Mouse (Mus musculus) cerebellum, adult 2 months (tissue): ENCODE data around the gene Vac14. TPM values are rescaled to one million over a fixed set of nuclear protein-coding genes. Genes with fewer than 3 reads are reported as not detected.

Experiments used
- DNase-seq, 2 experiments: peaks; one replicate each; pipeline ENCODE4 v3.0.0; 2021
- H3K27ac ChIP-seq: fragments of 200-500 bp; 2 replicates; pipeline ENCODE4 v1.5.1; 2012; ENCODE audit warnings: low read length, control low read depth, inconsistent platforms; ENCODE audit not compliant: insufficient read depth
- H3K27me3 ChIP-seq: fragments of 200-500 bp; 2 replicates; pipeline ENCODE4 v1.6.1; 2012; ENCODE audit warnings: inconsistent platforms, mild to moderate bottlenecking, low read length, moderate library complexity; ENCODE audit not compliant: control insufficient read depth, insufficient read depth
- H3K4me1 ChIP-seq: fragments of 200-500 bp; 2 replicates; pipeline ENCODE4 v1.6.1; 2011; ENCODE audit warnings: low read length; ENCODE audit not compliant: control insufficient read depth, insufficient read depth
- H3K4me3 ChIP-seq: fragments of 200-500 bp; replicated peaks from 2 replicates; pipeline ENCODE3; 2011; ENCODE audit warnings: mild to moderate bottlenecking, low read depth, low read length, control low read depth; ENCODE audit not compliant: insufficient read depth
- CTCF ChIP-seq: fragments of 200-500 bp; IDR thresholded peaks from 2 replicates; pipeline ENCODE4 v1.5.1; 2011; ENCODE audit warnings: low read depth, mild to moderate bottlenecking, control low read depth, low read length, moderate library complexity, borderline replicate concordance; ENCODE audit not compliant: insufficient read depth
- POLR2A ChIP-seq: fragments of 200-500 bp; IDR thresholded peaks from 2 replicates; pipeline ENCODE4 v1.6.1; 2011; ENCODE audit warnings: low read length, control low read depth, borderline replicate concordance; ENCODE audit not compliant: insufficient read depth
- WGBS: fragments of 180-500 bp; shearing (Covaris S2); methylation state at CpG from one replicate; pipeline ENCODE4 v1.1.7; 2018; 5-methylcytosine and 5-hydroxymethylcytosine counted together
- polyA plus RNA-seq: library from polyadenylated mRNA; depleted of rRNA; stranded (reverse); fragments of >200 nt; gene quantifications from 2 replicates; pipeline ENCODE4 v1.2.3, GENCODE M21; 2012

The Vac14 gene
- polyA plus RNA-seq, 1 experiment: 37.6 TPM

GRCm38 (mm10) chr8:110697571-110697970 lies 79.2 kb downstream of the Vac14 start:
- Histone ChIP-seq H3K4me1 (peaks cover 39% of the 10 kb centered on the region), H3K27me3 (no peaks in the 10 kb centered on the region), H3K4me3 (no peak overlapping the region), H3K27ac (no peak overlapping the region)
- no peak for TF ChIP-seq POLR2A
- TF ChIP-seq CTCF: no peak
- WGBS: 80% methylated on average over 5 of the region's 5 CpGs
- DNase-seq: no peak

- 44% methylated on average over 1 of the region's 1 CpGs for WGBS
- no peak overlapping the region for H3K4me3 ChIP-seq
- no peaks in the 10 kb centered on the region for H3K27me3 ChIP-seq
- TF ChIP-seq CTCF (no peak), POLR2A (no peak)
- H3K27ac ChIP-seq: no peak overlapping the region
- DNase-seq: no peak
- H3K4me1 ChIP-seq: peaks cover 42% of the 10 kb centered on the region
These were observed 79.7 kb downstream of the Vac14 start for GRCm38 (mm10) chr8:110698098-110698497.

- Histone ChIP-seq H3K4me1 (peaks cover 51% of the 10 kb centered on the region), H3K27ac (no peak overlapping the region), H3K4me3 (no peak overlapping the region), H3K27me3 (no peaks in the 10 kb centered on the region)
- no peak for DNase-seq
- TF ChIP-seq POLR2A (no peak), CTCF (no peak)
- WGBS: 76% methylated on average over 7 of the region's 7 CpGs
These were observed 81.1 kb downstream of the Vac14 start for GRCm38 (mm10) chr8:110699501-110699900.

GRCm38 (mm10) chr8:110700561-110700960 lies 82.2 kb downstream of the Vac14 start:
- DNase-seq: no peak
- Histone ChIP-seq H3K4me3 (no peak overlapping the region), H3K27ac (no peak overlapping the region), H3K4me1 (peaks cover 52% of the 10 kb centered on the region), H3K27me3 (no peaks in the 10 kb centered on the region)
- 87% methylated on average over 2 of the region's 2 CpGs for WGBS
- TF ChIP-seq CTCF: no peak
- TF ChIP-seq POLR2A: no peak

GRCm38 (mm10) chr8:110702636-110703459 lies 84.5 kb downstream of the Vac14 start:
- Histone ChIP-seq H3K4me1 (peaks cover 54% of the 10 kb centered on the region), H3K27ac (peak overlapping the region; percentile 96), H3K4me3 (no peak overlapping the region), H3K27me3 (no peaks in the 10 kb centered on the region)
- WGBS: 45% methylated on average over 9 of the region's 9 CpGs
- peak in 1 of 2 experiments; percentile 53 for DNase-seq
- TF ChIP-seq CTCF: no peak
- TF ChIP-seq POLR2A: no peak

GRCm38 (mm10) chr8:110703460-110704061 lies 85.2 kb downstream of the Vac14 start:
- peak; percentile 55 to 62 for DNase-seq
- H3K4me1 ChIP-seq: peaks cover 54% of the 10 kb centered on the region
- H3K4me3 ChIP-seq: no peak overlapping the region
- WGBS: 26% methylated on average over 9 of the region's 9 CpGs
- H3K27me3 ChIP-seq: no peaks in the 10 kb centered on the region
- TF ChIP-seq CTCF (no peak), POLR2A (no peak)
- peak overlapping the region; percentile 96 for H3K27ac ChIP-seq

GRCm38 (mm10) chr8:110704103-110704502 lies 85.7 kb downstream of the Vac14 start:
- Histone ChIP-seq H3K27me3 (no peaks in the 10 kb centered on the region), H3K27ac (peak overlapping the region; percentile 96), H3K4me3 (no peak overlapping the region), H3K4me1 (peaks cover 54% of the 10 kb centered on the region)
- 55% methylated on average over 3 of the region's 3 CpGs for WGBS
- no peak for TF ChIP-seq POLR2A
- no peak for TF ChIP-seq CTCF
- DNase-seq: peak in 1 of 2 experiments; percentile 43

- Histone ChIP-seq H3K4me1 (peaks cover 54% of the 10 kb centered on the region), H3K27ac (peak overlapping the region; percentile 96)
- peak; percentile 91 to 96 for DNase-seq
These were observed 87.3 kb downstream of the Vac14 start for GRCm38 (mm10) chr8:110705391-110706287.

More at GRCm38 (mm10) chr8:110705391-110706287, 87.3 kb downstream of the Vac14 start:
- Histone ChIP-seq H3K4me3 (no peak overlapping the region), H3K27me3 (no peaks in the 10 kb centered on the region)
- no peak for TF ChIP-seq POLR2A
- TF ChIP-seq CTCF: no peak
- 11% methylated on average over 14 of the region's 14 CpGs for WGBS
